Mouse (Mus musculus) myocyte (in vitro differentiated cells): Measurements from ENCODE around the gene Hist3h2ba.

ENCODE experiments used
- POLR2A ChIP-seq: IDR thresholded peaks from one replicate; pipeline ENCODE4 v1.6.1; 2011; ENCODE audit warnings: low read depth, mild to moderate bottlenecking, control low read depth, moderate library complexity; ENCODE audit not compliant: insufficient read length
- POLR2AphosphoS2 ChIP-seq: IDR thresholded peaks from one replicate; pipeline ENCODE4 v1.6.1; 2011; ENCODE audit warnings: low read depth, control low read depth; ENCODE audit not compliant: insufficient read length
- REST ChIP-seq: IDR thresholded peaks from one replicate; pipeline ENCODE4 v1.6.1; 2011; ENCODE audit warnings: mild to moderate bottlenecking, control low read depth, moderate library complexity; ENCODE audit not compliant: insufficient read depth, insufficient read length
- TCF12 ChIP-seq: IDR thresholded peaks from one replicate; pipeline ENCODE4 v1.6.1; 2011; ENCODE audit warnings: mild to moderate bottlenecking, control low read depth; ENCODE audit not compliant: poor library complexity, insufficient read depth, severe bottlenecking

DNA sequence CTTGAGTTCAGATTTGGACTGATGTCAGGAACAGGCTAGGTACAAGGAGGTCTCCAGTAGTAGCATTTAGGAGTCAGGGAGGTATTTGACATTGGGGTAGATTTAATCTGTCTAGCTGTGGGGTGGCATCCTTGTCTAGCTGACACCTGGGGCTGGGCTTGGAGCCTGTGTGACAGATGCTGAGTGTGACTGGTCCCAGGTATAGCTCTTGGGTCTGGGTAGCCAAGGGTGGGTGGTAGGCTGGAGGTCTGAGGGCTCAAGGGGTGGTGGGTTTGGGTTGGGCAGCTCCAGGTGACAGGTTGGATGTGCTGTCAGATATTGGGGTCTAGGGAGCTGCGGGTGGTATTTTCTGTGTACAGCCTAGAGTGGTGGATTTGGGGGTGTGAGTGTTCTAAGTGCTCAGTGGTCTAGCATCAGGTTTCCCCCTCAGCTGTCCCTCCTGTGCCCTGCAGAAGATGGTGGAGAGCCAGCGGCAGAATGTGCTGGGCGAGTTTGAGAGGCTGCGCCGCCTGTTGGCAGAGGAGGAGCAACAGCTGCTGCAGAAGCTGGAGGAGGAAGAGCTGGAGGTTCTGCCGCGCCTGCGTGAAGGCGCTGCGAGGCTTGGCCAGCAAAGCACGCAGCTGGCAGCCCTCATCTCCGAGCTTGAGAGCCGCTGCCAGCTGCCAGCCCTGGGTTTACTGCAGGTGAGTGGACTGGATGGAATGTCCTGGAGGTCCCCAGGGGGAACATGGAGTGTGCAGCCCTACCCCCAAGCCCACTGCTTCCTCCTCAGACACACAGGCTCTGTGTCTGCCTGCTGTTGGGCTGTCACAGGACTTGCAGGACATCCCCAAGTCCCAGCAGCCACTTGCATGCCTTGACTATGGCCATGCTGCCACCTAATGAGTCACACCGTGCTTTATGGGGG lies 33.1 kb downstream of the Hist3h2ba start:
- TF ChIP-seq TCF12, result no peak
- TF ChIP-seq REST, result no peak
- TF ChIP-seq POLR2A, result no peak
- TF ChIP-seq POLR2AphosphoS2, result no peak
